Mouse (Mus musculus) neural tube, embryonic 10.5 days (tissue): ENCODE measurements around the gene Lsp1.

Experiments used
- DNase-seq: peaks from one replicate; pipeline ENCODE4 v3.0.0-alpha.2; 2017; ENCODE audit warnings: low spot score; ENCODE audit errors: extremely low spot score

Lsp1 gene

GRCm38 (mm10) chr7:142460636-142461077, at the start of gene Lsp1:
Gene Lsp1 (plus strand): TSS chr7:142460809.
- DNase-seq = no peak

DNA sequence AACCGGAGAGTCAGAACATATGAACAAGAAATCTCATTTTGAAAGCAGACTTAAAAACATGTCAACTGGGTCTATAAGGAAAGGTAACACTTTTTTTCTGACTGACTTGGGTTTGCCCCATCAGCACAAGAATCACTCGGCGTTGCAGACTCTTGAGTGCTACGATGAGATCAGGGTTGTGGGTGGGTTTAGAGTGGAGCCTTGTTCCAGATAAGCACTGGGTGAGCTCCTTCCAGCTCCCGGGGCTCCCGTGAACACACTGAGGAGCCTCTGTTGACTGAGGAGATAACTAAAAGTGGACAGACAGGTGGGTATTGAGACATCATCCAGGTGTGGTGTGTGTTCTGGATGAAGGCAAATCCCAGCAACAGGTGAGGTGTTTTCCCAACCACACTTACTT, 47.3 kb upstream of the Lsp1 start:
- no peak for DNase-seq

GRCm38 (mm10) chr7:142415314-142415713, 45.3 kb upstream of the Lsp1 start:
- DNase-seq = no peak

GRCm38 (mm10) chr7:142416225-142416624, 44.4 kb upstream of the Lsp1 start:
- no peak for DNase-seq

- no peak for DNase-seq
These were observed 42.6 kb upstream of the Lsp1 start for GRCm38 (mm10) chr7:142418027-142418426.

DNA sequence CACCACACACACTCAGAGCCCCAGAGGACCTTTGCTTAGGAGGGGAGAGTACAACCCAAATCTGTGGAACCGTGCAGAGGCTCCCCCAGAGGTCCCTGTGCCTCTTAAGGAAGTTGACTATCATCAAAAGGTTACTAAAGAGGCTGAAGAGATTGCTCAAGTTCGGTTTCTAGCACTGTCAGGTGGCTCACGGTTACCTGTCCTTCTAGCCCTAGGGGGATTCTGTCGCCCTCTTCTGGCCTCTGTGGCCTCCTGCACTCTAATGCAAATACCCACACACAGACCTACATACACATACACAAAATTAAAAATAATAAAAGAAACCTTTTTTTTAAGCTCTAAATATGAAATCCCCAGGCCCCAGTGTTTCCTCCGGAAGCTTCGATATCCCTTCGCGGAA, 41.9 kb upstream of the Lsp1 start:
- DNase-seq = no peak

DNA sequence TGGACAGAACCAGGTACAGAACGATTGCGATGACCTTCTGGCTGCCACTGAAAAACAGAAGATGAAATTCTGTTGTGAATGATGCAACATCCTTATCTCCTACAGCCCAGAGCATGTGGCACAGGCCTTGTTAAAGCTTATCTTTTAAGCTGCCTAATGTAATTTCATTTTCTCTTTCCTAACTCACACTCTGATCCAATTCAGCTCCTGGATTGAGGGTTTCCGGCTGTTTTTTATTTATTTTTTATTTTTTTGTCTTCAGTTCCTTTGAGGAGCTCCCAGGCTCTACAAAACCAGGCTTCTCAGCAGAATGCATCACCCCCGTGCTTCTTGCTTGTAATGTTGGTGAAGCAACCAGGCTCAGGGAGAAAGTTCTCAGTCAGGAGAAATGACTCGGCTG, 40.7 kb upstream of the Lsp1 start:
- DNase-seq = no peak

- no peak for DNase-seq
These were observed 38.8 kb upstream of the Lsp1 start for GRCm38 (mm10) chr7:142421826-142422225.

GRCm38 (mm10) chr7:142425641-142426213, 34.9 kb upstream of the Lsp1 start:
- no peak for DNase-seq

DNA sequence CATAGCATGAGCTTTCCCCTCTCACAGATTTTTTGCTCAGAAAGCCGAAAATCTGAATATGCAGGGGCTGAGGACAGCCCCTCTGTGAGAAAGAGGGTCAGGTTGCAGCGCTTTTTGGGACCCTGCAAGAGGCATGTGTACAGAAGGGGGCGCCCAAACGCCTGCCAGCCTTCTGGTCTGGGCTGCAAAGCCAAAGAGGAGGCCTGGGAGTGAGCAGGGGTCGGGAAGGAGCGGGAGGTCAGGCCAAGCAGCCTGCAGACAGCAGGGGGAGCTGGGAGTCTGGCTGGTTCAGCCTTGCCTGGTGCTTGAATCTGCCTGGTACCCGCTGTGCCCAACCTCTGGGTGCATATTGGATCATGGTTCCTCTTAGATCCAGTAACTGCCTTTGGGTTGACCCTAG, 32.4 kb upstream of the Lsp1 start:
- DNase-seq = peak; percentile 82

GRCm38 (mm10) chr7:142430160-142430678, 30.4 kb upstream of the Lsp1 start:
- no peak for DNase-seq

DNA sequence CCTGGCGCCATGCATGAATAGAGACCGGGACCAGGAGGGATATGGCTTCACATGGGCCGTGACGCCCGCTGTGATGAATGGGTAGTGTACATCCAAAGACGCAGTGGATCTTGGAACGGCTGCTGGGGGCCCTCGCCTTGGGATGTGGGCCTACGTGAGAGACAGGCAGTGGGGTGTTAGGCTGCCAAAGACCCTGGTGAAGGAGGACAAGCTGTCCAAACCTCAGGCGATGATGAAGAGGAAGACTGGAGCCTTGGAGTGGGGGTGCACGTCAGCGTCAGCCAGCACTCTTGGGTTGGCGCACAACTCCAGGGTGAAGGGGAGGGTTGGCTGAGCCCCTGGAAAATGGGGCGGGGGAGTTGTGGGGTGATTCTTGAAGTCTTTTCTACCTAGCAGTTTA, 29.5 kb upstream of the Lsp1 start:
- no peak for DNase-seq

- no peak for DNase-seq
These were observed 27.0 kb upstream of the Lsp1 start for GRCm38 (mm10) chr7:142433623-142434022.

DNA sequence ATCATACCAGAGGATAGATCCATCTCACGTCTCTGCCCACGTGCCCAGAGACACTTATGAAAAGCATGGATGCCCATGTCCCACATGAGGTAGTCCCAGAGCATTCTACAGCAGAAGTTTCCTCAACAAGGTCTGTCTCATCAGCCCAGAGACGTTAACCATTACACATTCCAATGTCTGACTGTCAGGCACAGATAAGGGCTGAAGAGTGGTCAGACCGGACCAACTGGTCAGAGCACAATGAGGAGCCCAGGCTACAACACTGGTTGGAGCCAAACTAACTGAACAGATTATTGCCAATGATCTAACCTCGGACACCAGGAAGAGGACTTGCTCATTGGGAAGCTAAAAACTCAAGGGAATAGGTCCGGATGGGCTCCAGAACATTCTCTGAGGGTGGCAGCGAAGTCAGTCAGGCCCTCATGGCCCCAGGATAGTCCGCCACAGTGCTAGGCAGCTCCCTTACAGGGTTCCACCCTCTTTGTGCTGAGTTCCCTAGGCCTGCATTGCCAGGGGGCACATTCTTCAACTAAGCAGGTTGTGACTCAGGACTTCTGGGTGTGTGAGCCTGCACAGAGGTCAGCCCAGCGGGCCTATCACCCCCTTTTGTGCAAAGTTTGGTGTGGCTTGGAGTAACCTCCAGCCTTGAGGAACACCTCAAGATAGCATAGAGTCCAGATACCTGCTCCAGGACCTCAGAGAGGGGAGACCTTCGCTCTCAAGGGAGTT, 26.3 kb upstream of the Lsp1 start, which contains the start of gene Syt8:
TSS of gene Syt8 (plus strand) at position 714 of the 729 bp plus-strand sequence.
- no peak for DNase-seq

DNA sequence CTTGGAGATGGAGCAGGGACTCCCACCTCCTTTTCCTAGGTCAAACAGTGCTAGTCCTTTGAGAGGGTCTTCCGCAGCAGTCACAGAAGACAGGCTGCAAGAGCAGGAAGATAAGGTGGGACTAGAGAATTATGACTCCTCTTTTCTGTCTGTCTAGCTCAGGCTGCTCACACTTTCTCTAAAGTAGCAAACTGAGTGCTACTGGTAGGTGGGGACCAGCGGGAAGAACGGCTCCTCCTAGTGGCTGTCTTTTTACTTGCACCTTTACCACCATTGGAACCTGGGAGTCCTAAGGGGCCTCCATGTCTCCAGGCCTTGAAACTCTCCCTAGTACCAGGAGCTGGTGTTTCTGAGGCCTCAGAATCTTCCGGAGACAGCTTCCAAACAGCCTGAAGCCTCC, 25.1 kb upstream of the Lsp1 start:
- DNase-seq = peak; percentile 71

DNA sequence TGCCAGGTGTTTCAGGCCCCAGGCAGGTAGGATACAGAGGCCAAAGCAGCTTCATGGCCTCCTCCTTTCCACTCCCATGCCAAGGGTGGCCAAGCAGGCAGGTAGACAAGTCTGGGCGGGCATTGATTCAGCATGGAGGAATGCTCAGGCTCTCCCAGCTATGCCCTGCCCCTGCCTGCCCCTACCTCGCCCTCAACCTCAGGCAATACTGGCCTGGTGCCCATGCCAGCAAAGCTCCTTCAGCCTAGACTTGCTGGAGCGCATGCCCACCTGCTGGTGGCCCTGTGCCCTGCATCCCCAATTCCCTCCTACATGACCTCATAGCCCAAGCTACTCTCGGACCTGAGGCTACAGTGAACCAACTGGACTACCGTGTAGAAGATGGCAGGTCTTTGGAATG, 23.3 kb upstream of the Lsp1 start:
- DNase-seq = no peak

DNA sequence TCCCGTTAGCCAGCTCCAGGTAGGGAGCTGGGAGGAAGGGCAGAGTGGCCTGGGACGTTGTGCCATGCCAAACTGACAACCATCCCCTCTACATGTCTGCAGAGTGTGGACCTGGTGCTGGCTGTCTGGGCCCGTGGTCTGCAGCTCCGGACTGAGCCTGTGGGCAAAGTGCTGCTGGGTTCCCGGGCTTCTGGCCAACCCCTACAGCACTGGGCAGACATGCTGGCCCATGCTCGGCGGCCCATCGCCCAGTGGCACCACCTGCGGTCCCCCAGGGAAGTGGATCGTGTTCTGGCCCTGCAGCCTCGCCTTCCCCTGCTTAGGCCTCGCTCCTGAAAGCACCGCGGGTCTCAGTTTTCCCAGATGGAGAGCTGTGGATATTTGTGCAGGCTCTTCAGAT, 20.6 kb upstream of the Lsp1 start:
- no peak for DNase-seq

GRCm38 (mm10) chr7:142440657-142441114, 19.9 kb upstream of the Lsp1 start:
- peak; percentile 57 for DNase-seq

DNA sequence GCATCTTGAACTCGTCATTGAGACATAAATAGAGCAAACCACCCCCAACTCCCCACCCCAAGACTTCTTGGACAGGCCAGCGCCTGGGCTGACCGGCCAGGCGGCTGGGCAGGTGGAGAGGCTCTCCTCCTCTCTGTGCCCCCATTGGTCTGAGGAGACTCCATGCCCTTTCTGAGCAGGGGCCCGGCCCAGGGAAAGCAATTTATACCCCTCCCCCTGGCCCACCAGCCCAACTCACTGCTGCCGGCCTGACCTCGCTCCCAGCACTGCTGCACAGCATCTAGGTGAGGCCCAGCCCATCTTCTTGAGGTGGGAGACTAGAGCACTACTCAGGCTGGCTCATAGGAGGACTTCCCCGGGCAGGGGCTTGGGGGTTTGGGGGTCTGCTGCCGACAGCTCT, 19.0 kb upstream of the Lsp1 start, which contains the start of gene Tnni2:
TSS of gene Tnni2 (plus strand) at position 224 of the 400 bp plus-strand sequence.
- no peak for DNase-seq

GRCm38 (mm10) chr7:142442081-142442907, 18.3 kb upstream of the Lsp1 start:
- DNase-seq = no peak

GRCm38 (mm10) chr7:142442908-142443420, 17.6 kb upstream of the Lsp1 start:
- no peak for DNase-seq

DNA sequence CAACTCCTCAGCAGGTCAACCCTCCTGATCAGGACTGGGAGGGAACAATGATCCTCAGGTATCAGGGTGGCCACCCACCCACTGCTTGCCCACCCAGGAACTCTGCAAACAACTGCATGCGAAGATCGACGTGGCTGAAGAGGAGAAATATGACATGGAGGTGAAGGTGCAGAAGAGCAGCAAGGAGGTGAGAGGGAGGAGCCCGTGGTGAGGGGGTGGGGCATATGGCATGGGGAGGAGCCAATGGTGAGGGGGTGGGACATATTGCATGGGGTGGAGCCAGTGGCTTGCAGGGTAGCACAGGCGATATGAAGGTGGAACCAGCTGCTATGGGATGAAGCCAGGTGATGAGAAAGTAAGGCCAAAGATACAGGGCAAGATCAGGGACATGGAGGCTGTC, 17.1 kb upstream of the Lsp1 start:
- DNase-seq = no peak
